Comparison of ENCODE assay signal across 8 mouse cellular contexts in genomic region chr7:100227158-100227875, GRCm38 (mm10). TPM values are rescaled to one million over a fixed set of nuclear protein-coding genes. Genes with fewer than 3 reads are reported as not detected.
DNase-seq lines count a peak whose midpoint lies in the region; ATAC-seq lines count a peak whose summit lies in the region.

TSS of gene Pgm2l1 (plus strand) at chr7:100227394.

- peak within 1 kb of the TSS; percentile 81 for H3K9ac ChIP-seq in lung, embryonic 16.5 days (ENCODE audit: low read length)

- H3K27me3 ChIP-seq in lung, embryonic 16.5 days (ENCODE audit: control insufficient read depth, insufficient read depth, low read depth, low read length), result no peaks in the 10 kb centered on the region

- DNase-seq in MEL-GATA-1-ER (ENCODE audit: extremely low read depth, low read depth), result peak; percentile 89
- peak; percentile 98 for DNase-seq in cerebellum, adult 8-10 months
- DNase-seq in forelimb bud, embryonic 11.5 days (ENCODE audit: low read depth, low spot score), result peak; percentile 93
- DNase-seq in layer of hippocampus, adult 9-10 months (ENCODE audit: low spot score), result peak; percentile 93
- peak; percentile 92 for DNase-seq in ovary, postnatal 10 days (ENCODE audit: low spot score)
- peak; percentile 97 to 98 for DNase-seq in thymus, postnatal 10 days (ENCODE audit: low spot score in 2 of 2)

- ATAC-seq in hematopoietic stem cell, adult 5-6 weeks (replicated peaks in 1 of 2; ENCODE audit: insufficient read depth in 1 of 2, low FRiP score in 2 of 2, low TSS enrichment in 1 of 2, low read depth in 1 of 2, poor library complexity in 2 of 2, severe bottlenecking in 2 of 2), result peak; percentile 95 to 98
- peak; percentile 99 for ATAC-seq in lung, embryonic 16.5 days (ENCODE audit: low read depth)

- under 1% methylated on average over 53 of the region's 72 CpGs for WGBS in lung, embryonic 16.5 days

- no peaks in the 10 kb centered on the region for H3K36me3 ChIP-seq in lung, embryonic 16.5 days (ENCODE audit: control insufficient read depth, insufficient read depth, low read length)

- H3K4me1 ChIP-seq in lung, embryonic 16.5 days (replicated peaks; ENCODE audit: control insufficient read depth, insufficient read depth, low read length), result peaks cover 8% of the 10 kb centered on the region

- H3K4me2 ChIP-seq in lung, embryonic 16.5 days (ENCODE audit: low read depth, low read length), result peak within 1 kb of the TSS; percentile 100

- H3K9me3 ChIP-seq in lung, embryonic 16.5 days (ENCODE audit: control insufficient read depth, low read length), result no peaks in the 10 kb centered on the region

- H3K4me3 ChIP-seq in lung, embryonic 16.5 days (ENCODE audit: low read length), result peak within 1 kb of the TSS; percentile 86

- peak within 1 kb of the TSS; percentile 86 for H3K27ac ChIP-seq in lung, embryonic 16.5 days (ENCODE audit: low read length)

RNA-seq across cellular contexts. Expression of gene Pgm2l1, which starts in this region (rescaled TPM):
- 22.4 and 29.2 TPM in 2 replicates for total RNA-seq in hematopoietic stem cell, adult 5-6 weeks (2017)
- 2.0 and 2.3 TPM in 2 replicates for polyA plus RNA-seq in lung, embryonic 16.5 days (2015; fragmentation: Nextera tagmentation; extraction: Ambion mirVana)

Comparison
In these comparisons a context has a peak if more than half of its experiments do, and no peak if none do; other contexts are left out.
1. Peak in every context shown above with its lines: DNase-seq, ATAC-seq, H3K4me3 ChIP-seq and H3K27ac ChIP-seq.